Mouse (Mus musculus): ENCODE measurements around the gene Tmem237. TPM values are rescaled to one million over a fixed set of nuclear protein-coding genes. Genes with fewer than 3 reads are reported as not detected.
A peak's percentile ranks its signal among the peaks of the same experiment; 100 is the strongest.

Gene Tmem237
- total RNA-seq, 2 experiments from 2014 or later = 27.8 to 29.7 TPM

DNA sequence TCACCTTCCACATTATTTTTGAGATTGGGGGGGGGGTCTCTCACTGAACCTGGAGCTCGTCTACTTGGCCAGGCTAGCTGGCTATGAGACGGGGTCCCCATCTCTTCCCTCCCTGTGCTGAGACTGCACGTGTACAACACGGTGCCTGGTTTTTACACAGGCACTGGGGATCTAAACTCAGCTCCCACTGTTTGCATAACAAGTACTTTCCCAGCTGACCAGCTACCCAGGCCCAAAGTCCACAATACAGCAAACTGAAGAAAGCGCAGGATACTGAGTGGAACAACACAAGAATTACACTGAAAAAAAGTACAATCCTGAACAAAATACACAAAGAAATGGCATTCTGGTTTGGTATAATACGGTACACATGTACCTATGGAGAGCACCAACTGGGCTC lies 18.1 kb downstream of the Tmem237 start:
- no peak for DNase-seq (ENCODE audit: low spot score in 2 of 2)

DNA sequence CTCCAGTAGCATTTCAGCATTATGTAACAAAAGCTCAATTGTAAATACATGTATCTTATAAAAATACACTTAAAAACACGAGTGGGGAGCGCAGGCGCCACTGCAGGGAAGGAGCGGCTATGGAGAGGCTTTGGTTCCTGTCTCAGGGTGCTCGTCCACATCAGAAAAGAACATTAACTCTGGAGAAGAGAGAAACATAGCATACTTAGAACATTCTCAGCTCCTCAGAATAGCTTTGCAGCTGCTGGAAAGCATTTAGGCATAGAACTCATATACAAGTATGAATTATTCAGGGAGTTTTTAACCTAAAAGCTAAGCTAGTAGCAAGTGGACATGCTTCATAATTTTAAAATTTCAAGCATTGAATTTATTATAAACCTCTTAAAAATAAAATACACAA lies 19.2 kb downstream of the Tmem237 start:
- no peak for DNase-seq (ENCODE audit: low spot score in 2 of 2)

DNA sequence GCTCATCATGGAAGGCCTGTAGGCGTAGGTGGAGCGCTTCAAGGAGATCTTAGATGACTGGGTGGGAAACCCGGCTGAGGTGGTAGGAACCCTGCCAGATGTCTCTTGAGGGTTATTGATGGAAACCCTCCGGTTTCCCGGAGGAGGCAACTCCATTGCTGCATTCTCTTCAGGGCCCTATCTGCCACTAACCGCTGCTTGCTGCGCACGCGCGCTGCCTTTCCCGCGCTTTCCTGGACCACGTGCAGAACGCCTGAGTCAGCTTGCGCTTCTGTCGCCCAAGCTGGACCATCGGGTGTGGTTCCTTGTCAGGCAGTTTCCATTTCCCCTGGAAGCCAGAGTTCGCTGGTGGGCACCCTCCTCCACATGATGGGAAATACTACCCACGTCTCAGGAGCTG lies 25.5 kb downstream of the Tmem237 start, which contains the start of gene C2cd6:
TSS of gene C2cd6 (minus strand) at position 196 of the 400 bp plus-strand sequence.
- no peak for DNase-seq (ENCODE audit: low spot score in 2 of 2)

DNA sequence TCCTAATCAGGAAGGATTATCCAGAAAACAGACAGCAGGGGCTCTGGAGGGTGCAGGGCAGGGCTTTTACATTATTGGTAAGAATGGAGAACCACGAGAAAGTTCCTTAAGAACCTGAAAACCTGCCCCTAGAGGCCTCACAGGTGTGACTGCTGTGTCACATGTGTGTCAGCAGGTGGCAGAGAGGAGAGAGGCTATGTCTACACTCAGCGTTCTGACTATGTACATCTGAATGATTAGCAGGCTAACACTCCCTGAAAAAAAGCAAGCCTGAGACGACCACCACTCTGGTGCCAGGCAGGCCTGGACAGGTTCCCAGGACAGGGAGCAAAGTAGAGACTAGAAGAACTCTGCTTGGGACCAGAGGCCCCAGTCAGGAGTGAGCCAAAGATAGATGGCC lies 49.3 kb downstream of the Tmem237 start:
- DNase-seq (ENCODE audit: low spot score in 2 of 2) = no peak

DNA sequence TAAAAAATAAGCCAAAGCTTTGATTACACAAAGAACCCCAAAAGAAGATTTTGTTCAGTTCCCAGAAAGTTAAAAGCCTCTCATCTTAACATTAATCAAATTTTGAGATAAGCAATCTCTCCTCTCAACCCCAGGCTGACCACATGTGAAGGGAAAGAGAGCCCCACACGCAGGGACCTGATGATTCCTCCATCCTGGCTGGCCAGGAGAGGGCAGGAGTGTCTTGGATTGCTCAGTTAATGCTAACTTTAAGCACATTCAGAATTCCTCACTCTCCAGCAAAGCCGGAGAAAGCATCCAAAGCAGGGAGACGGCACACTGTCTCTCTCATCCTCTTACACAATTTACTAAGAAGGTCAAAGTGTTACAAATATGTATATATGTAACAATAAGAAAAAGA lies 52.2 kb downstream of the Tmem237 start:
- peak; percentile 10 to 27 for DNase-seq (ENCODE audit: low spot score in 2 of 2)

DNA sequence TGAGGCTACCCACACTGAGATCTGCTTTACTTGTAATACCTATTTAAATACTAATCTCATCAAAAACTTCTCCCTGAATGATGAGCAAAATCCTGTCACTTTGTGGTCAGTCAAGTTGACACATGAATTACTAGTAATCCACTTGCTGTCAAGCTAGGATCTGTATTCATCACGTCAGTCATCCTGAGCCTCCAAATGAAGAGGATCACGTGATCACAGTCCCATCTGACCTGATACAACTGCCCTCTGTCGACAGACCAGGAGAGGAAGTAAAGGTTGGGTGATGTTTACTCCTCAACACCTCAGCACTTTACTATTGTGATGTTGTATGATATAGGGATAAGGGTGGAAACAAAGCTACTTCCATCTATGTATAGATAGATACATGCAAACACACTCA lies 56.5 kb downstream of the Tmem237 start:
- DNase-seq (ENCODE audit: low spot score in 2 of 2) = no peak

DNA sequence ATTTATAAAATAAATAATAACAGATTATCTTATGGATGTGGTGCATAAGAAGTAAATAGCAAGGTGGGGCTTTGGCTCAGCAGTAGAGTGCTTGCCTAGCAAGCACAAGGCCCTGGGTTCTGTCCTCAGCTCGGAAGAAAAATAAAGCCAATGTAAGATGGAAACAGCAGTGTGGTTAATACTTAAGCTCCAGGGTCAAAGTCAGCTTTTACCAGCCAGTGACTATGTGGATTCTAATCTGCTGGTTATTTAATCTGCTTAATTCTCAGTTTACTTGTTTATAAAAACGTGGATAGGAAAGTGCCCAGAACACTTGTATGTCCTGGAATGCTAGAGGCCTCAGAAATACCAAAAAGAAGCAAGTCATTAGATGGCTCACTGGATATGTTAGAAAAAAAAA lies 63.3 kb downstream of the Tmem237 start:
- DNase-seq (ENCODE audit: low spot score in 2 of 2) = no peak

DNA sequence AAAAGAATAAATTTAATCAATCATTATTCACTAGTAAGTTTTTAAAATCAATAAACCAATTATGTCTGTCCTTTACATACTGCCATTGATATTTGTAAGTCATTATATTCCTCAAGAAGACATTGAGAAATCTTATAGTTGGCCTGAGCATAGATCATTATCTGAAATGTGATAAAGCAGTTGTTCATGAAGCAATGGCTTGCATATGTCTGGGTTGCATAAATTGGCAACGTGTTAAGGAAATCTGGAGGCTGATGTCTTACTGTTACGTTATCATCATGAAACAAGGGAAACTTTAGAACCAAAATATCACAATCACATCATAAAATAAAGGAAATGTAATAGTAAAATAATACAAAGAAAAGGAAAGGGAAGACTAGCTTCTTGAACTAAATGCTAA lies 68.9 kb downstream of the Tmem237 start:
- DNase-seq (ENCODE audit: low spot score in 2 of 2) = no peak

Other genes starting within 250 kb of the Tmem237 start
- 100 to 1,000 TPM; 138 to 144 TPM for gene Trak2, start 147.0 kb downstream of the Tmem237 start, total RNA-seq (2021)
- 10 to 100 TPM; 59.5 to 65.8 TPM for gene Stradb, start 146.9 kb downstream of the Tmem237 start, total RNA-seq (2021)
- not detected for gene C2cd6, start 25.5 kb downstream of the Tmem237 start, total RNA-seq (2021)
- 1 to 10 TPM in 1 of 2 experiments, under 1 TPM in 1; 0.89 to 1.0 TPM for gene Mpp4, start 43.0 kb upstream of the Tmem237 start, total RNA-seq (2021)
- 10 to 100 TPM; 43.2 to 45.5 TPM for gene Als2, start 116.8 kb upstream of the Tmem237 start, total RNA-seq (2021)
- gene Cdk15, start 136.5 kb upstream of the Tmem237 start, total RNA-seq (2021) = 1 to 10 TPM in 1 of 2 experiments, under 1 TPM in 1; 0.62 to 1.3 TPM

Data from layer of hippocampus, postnatal 10 days (tissue).